Mouse (Mus musculus) small intestine, adult 2 months (tissue): ENCODE data around the gene Vmn1r169.
"Not testable (repeated sequence)": the region's sequence is repeated elsewhere in the genome, so short reads cannot be mapped to it uniquely, and the experiment has no call there.

ENCODE experiments used
- CTCF ChIP-seq: fragments of 200-500 bp; IDR thresholded peaks from 2 replicates; pipeline ENCODE4 v1.5.1; 2012; ENCODE audit warnings: low read depth, mild to moderate bottlenecking, control low read depth, inconsistent platforms, low read length, moderate library complexity, mixed read lengths; ENCODE audit not compliant: insufficient replicate concordance, insufficient read length; ENCODE audit errors: extremely low read depth
- POLR2A ChIP-seq: fragments of 200-500 bp; IDR thresholded peaks from 2 replicates; pipeline ENCODE4 v1.6.1; 2012; ENCODE audit warnings: low read depth, mild to moderate bottlenecking, control low read depth, inconsistent platforms, low read length, moderate library complexity

DNA sequence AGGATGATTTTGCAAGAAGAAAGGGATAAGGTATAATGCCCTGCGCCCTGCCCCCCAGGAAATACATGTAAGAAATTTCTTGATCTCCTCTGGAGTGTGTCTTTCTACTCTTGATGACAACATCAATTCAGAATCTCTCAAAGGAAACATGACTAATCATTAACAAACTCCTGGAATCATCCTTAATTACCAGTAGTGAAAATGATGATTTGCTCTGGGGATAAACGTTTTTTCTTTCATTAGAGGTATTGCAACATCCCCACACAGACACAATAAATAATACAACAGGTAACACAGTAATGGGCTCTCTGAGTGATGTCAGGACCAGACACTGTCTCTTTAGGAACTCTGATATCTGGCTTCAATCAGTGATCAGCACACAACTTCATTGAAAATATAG lies at the start of gene Vmn1r169:
- TF ChIP-seq CTCF, POLR2A: not testable (repeated sequence)
